ENCODE assay signal across 26 mouse cellular contexts in the genomic region with DNA sequence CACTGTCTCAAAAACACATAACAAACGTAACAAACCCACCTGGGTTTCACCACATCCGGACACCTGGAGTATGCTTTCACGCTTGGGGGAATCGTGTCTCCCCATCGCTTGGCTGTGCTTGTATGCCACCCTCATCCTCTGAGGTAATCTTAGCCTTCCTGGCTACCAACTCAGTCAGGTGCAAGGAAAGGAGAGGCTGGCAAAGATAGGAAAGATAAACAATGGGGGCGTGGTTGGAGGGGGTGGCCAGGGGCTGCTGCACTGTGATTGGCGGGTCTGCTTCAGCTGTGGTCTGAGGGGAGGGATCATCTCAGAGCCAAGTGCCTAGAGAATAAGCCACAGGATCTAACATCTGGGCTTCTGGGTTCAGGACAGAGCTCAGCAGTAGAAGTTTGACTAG. TPM values are rescaled to one million over a fixed set of nuclear protein-coding genes. Genes with fewer than 3 reads are reported as not detected.
A peak's percentile ranks its signal among the peaks of the same experiment; 100 is the strongest.
DNase-seq lines count a peak whose midpoint lies in the region; ATAC-seq and TF ChIP-seq lines count a peak whose summit lies in the region.
"Had no signal": no experiment of that assay in that cellular context is flagged by ENCODE, and none has a peak within 500 bp of the region (broad histone marks: within the 10 kb centered on the region; RNA-seq: fewer than 3 reads in every experiment).

No protein-coding gene starts in this region.

- H3K9me3 ChIP-seq in stomach, embryonic 15.5 days: no peaks in the 10 kb centered on the region
- H3K9me3 ChIP-seq in stomach, postnatal 0 days (ENCODE audit: control insufficient read depth, low read length): no peaks in the 10 kb centered on the region
- H3K9me3 ChIP-seq in kidney, embryonic 15.5 days (replicated peaks): no peaks in the 10 kb centered on the region
- H3K9me3 ChIP-seq: forebrain, embryonic 13.5 days; limb, embryonic 13.5 days; liver, embryonic 13.5 days; megakaryocyte, embryonic 14.5 days had no signal

- no peaks in the 10 kb centered on the region for H3K36me3 ChIP-seq in stomach, embryonic 15.5 days
- H3K36me3 ChIP-seq in stomach, postnatal 0 days (ENCODE audit: control insufficient read depth, insufficient read depth, low read length): no peaks in the 10 kb centered on the region
- no peaks in the 10 kb centered on the region for H3K36me3 ChIP-seq in splenic B cell, adult 2 months (ENCODE audit: control insufficient read depth, insufficient read depth, low read length, poor library complexity, severe bottlenecking)
- no peaks in the 10 kb centered on the region for H3K36me3 ChIP-seq in kidney, embryonic 15.5 days
- H3K36me3 ChIP-seq: limb, embryonic 13.5 days; liver, embryonic 13.5 days had no signal

- WGBS in stomach, embryonic 15.5 days: 75% methylated on average over 7 of the region's 7 CpGs
- WGBS in stomach, postnatal 0 days: 73% methylated on average over 7 of the region's 7 CpGs
- 77% methylated on average over 7 of the region's 7 CpGs for WGBS in kidney, embryonic 15.5 days

- TF ChIP-seq CTCF in stomach, postnatal 0 days (IDR thresholded peaks at IDR 0.05; ENCODE audit: low read depth): no peak

- TF ChIP-seq EP300 in stomach, postnatal 0 days (optimal IDR thresholded peaks at IDR 0.05): no peak

- H3K4me2 ChIP-seq in stomach, embryonic 15.5 days: no peak overlapping the region
- H3K4me2 ChIP-seq in stomach, postnatal 0 days (replicated peaks; ENCODE audit: low read depth): no peak overlapping the region
- no peak overlapping the region for H3K4me2 ChIP-seq in kidney, embryonic 15.5 days
- H3K4me2 ChIP-seq: forebrain, embryonic 13.5 days; hindbrain, embryonic 14.5 days; limb, embryonic 13.5 days; liver, embryonic 13.5 days; lung, embryonic 14.5 days had no signal

- no peaks in the 10 kb centered on the region for H3K27me3 ChIP-seq in stomach, embryonic 15.5 days (replicated peaks)
- H3K27me3 ChIP-seq in stomach, postnatal 0 days (ENCODE audit: control insufficient read depth, insufficient read depth, low read length): no peaks in the 10 kb centered on the region
- H3K27me3 ChIP-seq in splenic B cell, adult 2 months (ENCODE audit: control insufficient read depth, insufficient read depth, low read length, poor library complexity, severe bottlenecking): no peaks in the 10 kb centered on the region
- H3K27me3 ChIP-seq in kidney, embryonic 15.5 days: no peaks in the 10 kb centered on the region
- H3K27me3 ChIP-seq: forebrain, embryonic 13.5 days; limb, embryonic 13.5 days; liver, embryonic 13.5 days had no signal

- peak; percentile 30; the same call in 1 of the 2 replicates for ATAC-seq in stomach, embryonic 15.5 days (ENCODE audit: insufficient read depth, low FRiP score, low read depth)
- no peak for ATAC-seq in stomach, postnatal 0 days (ENCODE audit: low FRiP score, low TSS enrichment)
- no peak for ATAC-seq in kidney, embryonic 15.5 days (replicated peaks; ENCODE audit: low FRiP score)
- ATAC-seq: activated CD4-positive, CD25-positive, alpha-beta regulatory T cell, adult 4 months; forebrain, embryonic 13.5 days; inflammation-experienced regulatory T-cells, adult 6 months had no signal

- no peak overlapping the region for H3K4me3 ChIP-seq in stomach, embryonic 15.5 days (replicated peaks)
- no peak overlapping the region for H3K4me3 ChIP-seq in stomach, postnatal 0 days (ENCODE audit: low read depth, low read length)
- no peak overlapping the region for H3K4me3 ChIP-seq in kidney, embryonic 15.5 days (replicated peaks)
- H3K4me3 ChIP-seq: forebrain, embryonic 13.5 days; gastrocnemius, adult 2 months; layer of hippocampus, adult 2 months; limb, embryonic 13.5 days; liver, embryonic 13.5 days; megakaryocyte, embryonic 14.5 days; myocyte had no signal

- no peak for DNase-seq in stomach, postnatal 0 days (ENCODE audit: low spot score)
- DNase-seq in R1 (ENCODE audit: low read depth, low spot score): peak; percentile 83
- peak; percentile 31 for DNase-seq in splenic B cell, adult 2 months (ENCODE audit: low read depth, low spot score)
- DNase-seq in thymus, postnatal 36 days: peak; percentile 37 to 60
- no peak for DNase-seq in urinary bladder, postnatal 36 days (ENCODE audit: low spot score in 2 of 2)
- no peak for DNase-seq in kidney, adult 9 months
- DNase-seq: adrenal gland, postnatal 10 days; cerebellum, adult 2 months; gastrocnemius, adult 2 months; heart, postnatal 4 days; kidney, adult 2 months; kidney, postnatal 14 days; liver, embryonic 13.5 days; lung, embryonic 14.5 days; midbrain, embryonic 14.5 days; right cerebral cortex, adult 18-20 months had no signal

- H3K27ac ChIP-seq in stomach, embryonic 15.5 days: no peak overlapping the region
- no peak overlapping the region for H3K27ac ChIP-seq in stomach, postnatal 0 days (replicated peaks)
- H3K27ac ChIP-seq in kidney, embryonic 15.5 days: no peak overlapping the region
- H3K27ac ChIP-seq: forebrain, embryonic 13.5 days; gastrocnemius, adult 2 months; hindbrain, embryonic 14.5 days; layer of hippocampus, adult 2 months; limb, embryonic 13.5 days; liver, embryonic 13.5 days had no signal

- no peak overlapping the region for H3K9ac ChIP-seq in stomach, embryonic 15.5 days
- no peak overlapping the region for H3K9ac ChIP-seq in stomach, postnatal 0 days (ENCODE audit: low read length)
- no peak overlapping the region for H3K9ac ChIP-seq in kidney, embryonic 15.5 days
- H3K9ac ChIP-seq: forebrain, embryonic 13.5 days; hindbrain, embryonic 14.5 days; limb, embryonic 13.5 days; liver, embryonic 13.5 days; lung, embryonic 14.5 days had no signal

- H3K4me1 ChIP-seq in stomach, embryonic 15.5 days: no peaks in the 10 kb centered on the region
- H3K4me1 ChIP-seq in stomach, postnatal 0 days (replicated peaks; ENCODE audit: control insufficient read depth, insufficient read depth): no peaks in the 10 kb centered on the region
- H3K4me1 ChIP-seq in kidney, embryonic 15.5 days: peaks cover 12% of the 10 kb centered on the region

RNA-seq across cellular contexts. Expression of gene Capn12, which starts 1.6 kb away (rescaled TPM):
- 0.34 and 0.45 TPM in 2 replicates for polyA plus RNA-seq in stomach, embryonic 15.5 days (2015; fragmentation: Nextera tagmentation; extraction: Ambion mirVana)
- polyA plus RNA-seq in stomach, postnatal 0 days (2015; fragmentation: Nextera tagmentation; extraction: Ambion mirVana): 1.9 and 2.3 TPM in 2 replicates
- polyA plus RNA-seq in kidney, embryonic 15.5 days (2015; fragmentation: Nextera tagmentation; extraction: Ambion mirVana): 0.36 and 0.64 TPM in 2 replicates

RNA-seq across cellular contexts. Expression of gene Lgals7, which starts 16.0 kb away (rescaled TPM):
- polyA plus RNA-seq in stomach, embryonic 15.5 days (2015; fragmentation: Nextera tagmentation; extraction: Ambion mirVana): 2.2 TPM in 2 replicates
- polyA plus RNA-seq in stomach, postnatal 0 days (2015; fragmentation: Nextera tagmentation; extraction: Ambion mirVana): 296 and 301 TPM in 2 replicates
- polyA plus RNA-seq in kidney, embryonic 15.5 days (2015; fragmentation: Nextera tagmentation; extraction: Ambion mirVana): 1.9 and 3.1 TPM in 2 replicates
- polyA plus RNA-seq: cerebellum, adult 2 months had no signal

RNA-seq across cellular contexts. Expression of gene Lgals4, which starts 46.0 kb away (rescaled TPM):
- polyA plus RNA-seq in stomach, embryonic 15.5 days (2015; fragmentation: Nextera tagmentation; extraction: Ambion mirVana): 340 and 467 TPM in 2 replicates
- polyA plus RNA-seq in stomach, postnatal 0 days (2015; fragmentation: Nextera tagmentation; extraction: Ambion mirVana): 469 and 489 TPM in 2 replicates
- polyA plus RNA-seq in kidney, embryonic 15.5 days (2015; fragmentation: Nextera tagmentation; extraction: Ambion mirVana): 12.0 and 32.1 TPM in 2 replicates

RNA-seq across cellular contexts. Expression of gene Ech1, which starts 54.6 kb away (rescaled TPM):
- polyA plus RNA-seq in stomach, embryonic 15.5 days (2015; fragmentation: Nextera tagmentation; extraction: Ambion mirVana): 175 and 195 TPM in 2 replicates
- polyA plus RNA-seq in stomach, postnatal 0 days (2015; fragmentation: Nextera tagmentation; extraction: Ambion mirVana): 426 and 435 TPM in 2 replicates
- polyA plus RNA-seq in kidney, embryonic 15.5 days (2015; fragmentation: Nextera tagmentation; extraction: Ambion mirVana): 154 and 164 TPM in 2 replicates

Comparison
In these comparisons a context has a peak if more than half of its experiments do, and no peak if none do; other contexts are left out.
1. RNA of gene Lgals7, which starts 16.0 kb away (polyA plus RNA-seq): 296 to 301 TPM in stomach, postnatal 0 days; 2.2 TPM in stomach, embryonic 15.5 days and 1.9 to 3.1 TPM in kidney, embryonic 15.5 days; every median in the first group is over 10 times any median in the second.
2. DNase-seq: peak in R1 (single experiment), splenic B cell, adult 2 months (single experiment) and thymus, postnatal 36 days (2 of 2); none in stomach, postnatal 0 days (single experiment), urinary bladder, postnatal 36 days (0 of 2) and kidney, adult 9 months (single experiment).
3. RNA of gene Lgals4, which starts 46.0 kb away (polyA plus RNA-seq): 469 to 489 TPM in stomach, postnatal 0 days and 340 to 467 TPM in stomach, embryonic 15.5 days; 12.0 to 32.1 TPM in kidney, embryonic 15.5 days; every median in the first group is over 10 times any median in the second.